Mouse (Mus musculus) gastrocnemius, adult 2 months (tissue): ENCODE measurements around the gene Prex1. TPM values are rescaled to one million over a fixed set of nuclear protein-coding genes. Genes with fewer than 3 reads are reported as not detected.
A peak's percentile ranks its signal among the peaks of the same experiment; 100 is the strongest.
"Not testable (repeated sequence)": the region's sequence is repeated elsewhere in the genome, so short reads cannot be mapped to it uniquely, and the experiment has no call there.

ENCODE experiments used
- DNase-seq: peaks from one replicate; pipeline ENCODE4 v3.0.0; 2022
- H3K27ac ChIP-seq: fragments of 200-600 bp; 2 replicates; pipeline ENCODE4 v1.8.1; 2022; ENCODE audit warnings: mild to moderate bottlenecking
- H3K4me3 ChIP-seq: fragments of 200-600 bp; 2 replicates; pipeline ENCODE4 v1.8.1; 2022; ENCODE audit warnings: mild to moderate bottlenecking, moderate library complexity
- CTCF ChIP-seq: fragments of 200-600 bp; IDR thresholded peaks from 2 replicates; pipeline ENCODE4 v1.8.1; 2022; ENCODE audit warnings: antibody characterized with exemption, mild to moderate bottlenecking, moderate library complexity
- intact Hi-C: fragments of 180-260 bp; cut with DNase I; formaldehyde crosslinking; loops from one replicate; pipeline ENCODE4 v1.15.1; 2025
- long read RNA-seq, 2 experiments: library from polyadenylated mRNA; stranded (forward); transcript quantifications; one replicate each; pipeline ENCODE4 v2.0.0; 2021
- total RNA-seq, 2 experiments: library from RNA; stranded (reverse); gene quantifications; 2 replicates each; pipeline ENCODE4 v1.2.3; 2021

Prex1 gene
- total RNA-seq = 1 to 10 TPM; 3.0 to 5.2 TPM
- long read RNA-seq, experiment 1, full-length matches to known transcripts = 3 of 6 reads
- long read RNA-seq, experiment 1, partial matches to known transcripts = 2 of 6 reads
- long read RNA-seq, experiment 1, other reads (novel, unspliced or antisense) = 1 of 6 reads
- long read RNA-seq, experiment 2, full-length matches to known transcripts = 3 of 3 reads
- long read RNA-seq, experiment 2, partial matches to known transcripts = 0 of 3 reads
- long read RNA-seq, experiment 2, other reads (novel, unspliced or antisense) = 0 of 3 reads

- peak within 1 kb of the TSS; percentile 90 for H3K27ac ChIP-seq
- DNase-seq = peak; percentile 99
- H3K4me3 ChIP-seq = peak within 1 kb of the TSS; percentile 71
- no peak for TF ChIP-seq CTCF
- intact Hi-C loops = loop anchor here (2.0 kb wide), 1 partner anchor 25 kb away; no protein-coding TSS in a partner anchor
These were observed at the start of gene Prex1 for GRCm38 (mm10) chr2:166713690-166714426. Gene Prex1, minus strand, starts transcription at chr2:166713832.

- DNase-seq = no peak
These were observed 44.3 kb upstream of the Prex1 start for GRCm38 (mm10) chr2:166757969-166758368.

GRCm38 (mm10) chr2:166754760-166755159, 41.1 kb upstream of the Prex1 start:
- intact Hi-C loops = no loop called here
- TF ChIP-seq CTCF = no peak
- no peak for DNase-seq
- H3K4me3 ChIP-seq = no peak overlapping the region
- no peak overlapping the region for H3K27ac ChIP-seq

More at GRCm38 (mm10) chr2:166757969-166758368, 44.3 kb upstream of the Prex1 start:
- Histone ChIP-seq H3K4me3 (no peak overlapping the region), H3K27ac (no peak overlapping the region)
- intact Hi-C loops = no loop called here
- TF ChIP-seq CTCF = no peak

GRCm38 (mm10) chr2:166754194-166754593, 40.6 kb upstream of the Prex1 start:
- no peak overlapping the region for H3K27ac ChIP-seq
- no peak for TF ChIP-seq CTCF
- no peak overlapping the region for H3K4me3 ChIP-seq
- intact Hi-C loops = no loop called here
- DNase-seq = no peak

- no peak for DNase-seq
- H3K27ac ChIP-seq = no peak overlapping the region
- no peak overlapping the region for H3K4me3 ChIP-seq
- intact Hi-C loops = no loop called here
- no peak for TF ChIP-seq CTCF
These were observed 37.1 kb upstream of the Prex1 start for GRCm38 (mm10) chr2:166750620-166751191.

GRCm38 (mm10) chr2:166746261-166746913, 32.8 kb upstream of the Prex1 start:
- intact Hi-C loops, DNase-seq, H3K4me3 ChIP-seq: not testable (repeated sequence)

GRCm38 (mm10) chr2:166745849-166746248, 32.2 kb upstream of the Prex1 start:
- DNase-seq = no peak
- intact Hi-C loops = no loop called here
- TF ChIP-seq CTCF = no peak
- no peak overlapping the region for H3K27ac ChIP-seq
- no peak overlapping the region for H3K4me3 ChIP-seq

More at GRCm38 (mm10) chr2:166746261-166746913, 32.8 kb upstream of the Prex1 start:
- H3K27ac ChIP-seq = not testable (repeated sequence)

GRCm38 (mm10) chr2:166744433-166744832, 30.8 kb upstream of the Prex1 start:
- Histone ChIP-seq H3K27ac (no peak overlapping the region), H3K4me3 (no peak overlapping the region)
- no peak for TF ChIP-seq CTCF
- DNase-seq = peak; percentile 63
- intact Hi-C loops = no loop called here

- H3K4me3 ChIP-seq = no peak overlapping the region
- DNase-seq = peak; percentile 21
- no peak for TF ChIP-seq CTCF
- intact Hi-C loops = no loop called here
- H3K27ac ChIP-seq = no peak overlapping the region
These were observed 29.9 kb upstream of the Prex1 start for GRCm38 (mm10) chr2:166743504-166743903.

GRCm38 (mm10) chr2:166741445-166741844, 27.8 kb upstream of the Prex1 start:
- intact Hi-C loops = no loop called here
- DNase-seq = no peak
- no peak for TF ChIP-seq CTCF
- Histone ChIP-seq H3K27ac (no peak overlapping the region; the same call in 1 of the 2 replicates), H3K4me3 (no peak overlapping the region)

- peak; percentile 89 for DNase-seq
- intact Hi-C loops = no loop called here
- TF ChIP-seq CTCF = no peak
- H3K27ac ChIP-seq = peak overlapping the region; percentile 81
- H3K4me3 ChIP-seq = no peak overlapping the region
These were observed 26.8 kb upstream of the Prex1 start for GRCm38 (mm10) chr2:166740396-166740795.

- no peak overlapping the region for H3K4me3 ChIP-seq
These were observed 23.7 kb upstream of the Prex1 start for GRCm38 (mm10) chr2:166737307-166737706.

More at GRCm38 (mm10) chr2:166737307-166737706, 23.7 kb upstream of the Prex1 start:
- TF ChIP-seq CTCF = no peak
- H3K27ac ChIP-seq = no peak overlapping the region
- intact Hi-C loops = no loop called here
- peak; percentile 22 for DNase-seq
